Mouse (Mus musculus) bone marrow macrophage, adult 2 months (primary cell): ENCODE data around the gene Lgals3bp. TPM values are rescaled to one million over a fixed set of nuclear protein-coding genes. Genes with fewer than 3 reads are reported as not detected.

Experiments
- H3K27ac ChIP-seq: 2 replicates; pipeline ENCODE4 v1.5.1; 2012; ENCODE audit warnings: low read depth, low read length; ENCODE audit not compliant: insufficient read depth
- H3K4me1 ChIP-seq: 2 replicates; pipeline ENCODE4 v1.6.1; 2012; ENCODE audit warnings: low read length; ENCODE audit not compliant: control insufficient read depth, insufficient read depth
- H3K4me3 ChIP-seq: 2 replicates; pipeline ENCODE4 v1.5.1; 2012; ENCODE audit warnings: mild to moderate bottlenecking, low read length, moderate library complexity; ENCODE audit not compliant: insufficient read depth
- CTCF ChIP-seq: IDR thresholded peaks from 2 replicates; pipeline ENCODE4 v1.5.1; 2012; ENCODE audit warnings: low read depth, mild to moderate bottlenecking, low read length, moderate library complexity
- POLR2A ChIP-seq: IDR thresholded peaks from 2 replicates; pipeline ENCODE4 v1.6.1; 2012; ENCODE audit warnings: mild to moderate bottlenecking, low read depth, low read length, borderline replicate concordance
- polyA plus RNA-seq: library from polyadenylated mRNA; stranded (reverse); fragments of >200 nt; gene quantifications from 2 replicates; pipeline ENCODE4 v1.2.4, GENCODE M21; 2012; ENCODE audit not compliant: missing spikeins, insufficient read depth, insufficient read length

Gene Lgals3bp
- polyA plus RNA-seq, 1 experiment = 891 TPM

DNA sequence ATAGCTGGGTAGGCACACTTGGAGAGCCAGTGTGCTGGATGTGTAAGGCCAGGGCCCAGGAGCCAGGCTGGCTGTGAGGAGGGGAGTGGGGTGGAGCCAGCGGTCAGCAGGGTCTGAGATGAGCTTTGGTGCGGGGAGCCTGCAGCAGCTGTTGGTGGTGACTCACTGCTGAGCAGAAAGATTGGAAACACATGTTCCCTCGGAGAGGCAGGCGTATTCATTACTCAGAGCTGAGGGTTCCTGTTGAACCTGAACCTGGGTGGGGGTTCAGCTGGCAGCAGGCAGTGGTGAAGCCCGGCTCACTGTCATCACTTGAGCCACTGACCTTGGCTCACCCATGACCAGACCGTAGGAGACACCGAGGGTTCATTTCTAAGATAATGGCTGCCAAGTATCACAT lies 36.7 kb downstream of the Lgals3bp start:
- no peak for TF ChIP-seq CTCF
- TF ChIP-seq POLR2A = no peak
- peaks cover 56% of the 10 kb centered on the region for H3K4me1 ChIP-seq
- H3K27ac ChIP-seq = peak overlapping the region; percentile 98
- H3K4me3 ChIP-seq = no peak overlapping the region

- peak overlapping the region; percentile 98 for H3K27ac ChIP-seq
- peak overlapping the region; percentile 45 for H3K4me3 ChIP-seq
- TF ChIP-seq CTCF (no peak), POLR2A (no peak)
- peaks cover 57% of the 10 kb centered on the region for H3K4me1 ChIP-seq
These were observed 37.9 kb downstream of the Lgals3bp start for GRCm38 (mm10) chr11:118364021-118364420.

GRCm38 (mm10) chr11:118362971-118363518 lies 38.8 kb downstream of the Lgals3bp start:
- Histone ChIP-seq H3K4me3 (peak overlapping the region; percentile 45), H3K4me1 (peaks cover 61% of the 10 kb centered on the region), H3K27ac (peak overlapping the region; percentile 98)
- TF ChIP-seq POLR2A (no peak), CTCF (no peak)

DNA sequence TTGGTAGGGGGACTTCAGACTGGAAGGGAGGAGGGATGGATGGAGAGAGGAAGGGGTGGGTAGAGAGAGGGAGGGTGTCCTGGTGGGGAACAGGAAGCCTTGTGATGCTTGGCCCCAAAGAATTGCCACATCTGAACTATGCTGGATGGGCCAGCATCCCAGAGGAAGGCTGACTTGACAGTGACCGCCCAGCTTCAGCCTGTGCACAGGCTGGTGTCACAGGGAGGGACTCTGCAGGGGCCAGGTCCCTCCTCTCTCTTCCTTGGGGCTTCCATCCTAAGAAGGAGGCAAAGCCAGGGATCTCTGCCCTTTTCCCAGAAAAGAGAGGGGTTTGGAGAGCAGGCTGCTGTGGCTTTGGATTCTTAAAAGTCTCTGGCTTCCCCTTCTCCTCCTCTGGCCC lies 39.4 kb downstream of the Lgals3bp start:
- Histone ChIP-seq H3K27ac (peak overlapping the region; percentile 98), H3K4me1 (peaks cover 61% of the 10 kb centered on the region), H3K4me3 (no peak overlapping the region)
- TF ChIP-seq CTCF (no peak), POLR2A (no peak)

DNA sequence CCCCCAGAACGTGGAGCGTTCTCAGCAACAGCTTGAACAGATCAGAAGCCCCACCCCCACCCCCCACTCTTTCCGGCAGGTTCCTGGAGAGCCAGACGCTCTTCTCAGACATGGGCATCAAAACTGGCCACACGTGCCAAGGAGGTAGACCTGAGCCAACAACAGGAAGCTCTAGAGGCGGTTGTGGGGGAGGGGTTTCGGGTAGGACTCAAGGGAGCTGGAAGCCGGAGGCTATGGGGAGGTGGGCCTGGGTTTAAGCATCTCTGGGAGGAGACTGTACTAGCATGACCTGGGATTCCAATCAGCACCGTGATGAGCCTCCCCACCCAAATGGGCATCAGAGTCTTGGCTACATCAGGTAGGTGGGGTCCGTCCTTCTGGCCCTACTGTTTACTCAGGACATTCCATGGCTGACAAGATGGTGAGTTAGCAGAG lies 41.0 kb downstream of the Lgals3bp start:
- no peak for TF ChIP-seq POLR2A
- no peak for TF ChIP-seq CTCF
- peaks cover 57% of the 10 kb centered on the region for H3K4me1 ChIP-seq
- no peak overlapping the region for H3K27ac ChIP-seq
- H3K4me3 ChIP-seq = no peak overlapping the region

- TF ChIP-seq POLR2A (no peak), CTCF (no peak)
- Histone ChIP-seq H3K27ac (peak overlapping the region; percentile 3; the same call in 1 of the 2 replicates), H3K4me1 (peaks cover 57% of the 10 kb centered on the region), H3K4me3 (no peak overlapping the region)
These were observed 41.4 kb downstream of the Lgals3bp start for GRCm38 (mm10) chr11:118360491-118360890.

DNA sequence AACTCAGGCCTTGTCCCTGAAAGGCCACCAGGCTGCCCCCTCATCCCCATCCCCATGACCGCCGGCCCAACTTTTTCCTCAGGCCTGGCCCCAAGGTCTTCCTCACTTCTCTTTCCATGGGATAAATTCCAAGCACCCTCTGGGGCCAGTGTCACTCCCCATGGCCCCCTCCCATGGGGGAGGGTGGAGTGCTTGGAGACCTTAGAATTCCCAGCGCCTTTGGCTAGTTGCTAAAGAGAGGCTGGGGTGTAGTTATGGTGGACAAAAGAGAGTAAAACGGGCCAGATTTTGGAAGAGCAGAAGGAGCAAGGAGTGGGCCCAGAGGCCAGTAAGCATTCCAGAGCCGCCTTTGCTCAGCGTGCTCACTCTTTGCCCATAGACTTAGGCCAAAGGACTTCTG lies 46.3 kb downstream of the Lgals3bp start, which contains the start of gene Timp2:
Gene Timp2 (minus strand): TSS at position 101 of the 400 bp plus-strand sequence.
- TF ChIP-seq CTCF (no peak), POLR2A (no peak)
- H3K4me1 ChIP-seq = peaks cover 47% of the 10 kb centered on the region

DNA sequence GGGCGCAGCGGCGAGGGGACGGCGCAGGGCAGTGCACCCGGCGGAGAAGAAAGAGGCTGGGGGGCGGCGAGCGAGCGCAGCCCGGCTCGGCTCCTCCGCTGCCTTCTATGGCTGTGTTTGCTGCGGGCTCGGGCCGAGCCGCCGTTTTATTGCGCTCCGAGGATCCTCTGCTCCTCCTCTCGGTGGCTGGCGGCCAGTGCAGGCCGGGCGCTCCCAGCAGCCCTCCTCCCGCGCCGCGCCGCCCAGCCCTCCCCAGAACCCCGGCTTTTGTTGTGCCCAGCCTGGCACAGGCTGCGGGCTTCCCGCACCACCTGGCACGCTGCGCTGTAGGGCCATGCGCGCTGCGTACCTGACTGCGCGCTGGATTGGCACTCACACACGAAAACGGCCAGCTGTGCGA lies 46.7 kb downstream of the Lgals3bp start:
- no peak for TF ChIP-seq CTCF
- no peak; the same call in 1 of the 2 replicates for TF ChIP-seq POLR2A
- Histone ChIP-seq H3K4me3 (peak overlapping the region; percentile 77), H3K4me1 (peaks cover 46% of the 10 kb centered on the region), H3K27ac (peak overlapping the region; percentile 66)

More for the DNA sequence above, 46.3 kb downstream of the Lgals3bp start, which contains the start of gene Timp2:
- H3K27ac ChIP-seq = peak within 1 kb of the TSS; percentile 66
- H3K4me3 ChIP-seq = peak within 1 kb of the TSS; percentile 77

DNA sequence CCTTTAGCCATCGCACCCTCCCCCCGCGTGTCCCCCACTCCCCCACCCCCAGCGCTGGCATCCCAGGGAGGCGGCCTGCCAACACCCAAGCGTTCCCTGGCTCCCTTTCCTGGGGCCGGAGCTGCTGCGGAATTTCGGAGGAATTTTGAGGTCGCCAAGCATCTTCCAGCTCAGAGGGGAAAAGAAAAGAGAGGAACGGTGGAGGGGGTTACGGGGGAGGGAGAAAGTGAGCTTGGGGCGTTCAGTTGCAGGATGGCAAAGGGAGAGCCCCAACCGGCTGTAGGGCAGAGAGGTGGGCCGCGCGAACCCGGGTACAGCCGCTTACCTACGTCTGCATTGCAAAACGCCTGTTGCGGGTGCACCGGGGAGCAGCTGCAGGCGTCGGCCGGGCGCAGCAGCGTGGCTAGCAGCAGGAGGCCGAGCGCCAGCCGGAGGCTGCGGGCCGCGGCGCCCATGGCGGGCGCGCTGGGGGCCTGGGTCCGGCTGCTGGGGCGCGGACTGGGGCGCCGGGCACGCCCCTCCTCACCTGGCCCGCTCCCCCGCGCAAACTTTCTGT lies 47.2 kb downstream of the Lgals3bp start:
- TF ChIP-seq CTCF (no peak), POLR2A (no peak)
- H3K4me1 ChIP-seq = peaks cover 49% of the 10 kb centered on the region
- peak overlapping the region; percentile 66 for H3K27ac ChIP-seq
- peak overlapping the region; percentile 77 for H3K4me3 ChIP-seq

DNA sequence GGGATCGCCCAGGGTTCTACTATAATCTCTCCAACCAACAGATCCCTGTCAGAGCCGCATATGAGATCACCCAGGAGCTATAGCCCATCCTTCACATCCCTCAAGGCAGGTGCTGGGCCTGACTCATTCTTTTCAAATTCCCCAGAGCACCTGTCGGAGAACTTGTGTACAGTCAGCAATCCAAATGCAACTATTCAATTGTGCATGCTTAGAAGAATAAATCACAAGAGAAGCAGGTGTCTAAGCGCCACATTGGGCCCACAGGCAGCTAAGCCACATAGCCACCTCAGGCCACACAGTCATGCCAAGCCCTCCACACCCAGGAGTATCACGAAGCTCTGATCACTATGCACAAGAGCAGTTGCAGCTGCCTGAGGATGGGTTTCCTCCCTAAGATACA lies 52.4 kb downstream of the Lgals3bp start:
- Histone ChIP-seq H3K27ac (peak overlapping the region; percentile 63), H3K4me3 (no peak overlapping the region), H3K4me1 (peaks cover 74% of the 10 kb centered on the region)
- no peak for TF ChIP-seq CTCF
- TF ChIP-seq POLR2A = no peak
